Mouse (Mus musculus): Measurements from ENCODE around the gene Llgl2.

Llgl2 gene

GRCm38 (mm10) chr11:115823774-115824740 is at the start of gene Llgl2:
TSS of gene Llgl2 (plus strand) at chr11:115824049.
- DNase-seq (ENCODE audit: low read depth, low spot score) = peak; percentile 72

DNA sequence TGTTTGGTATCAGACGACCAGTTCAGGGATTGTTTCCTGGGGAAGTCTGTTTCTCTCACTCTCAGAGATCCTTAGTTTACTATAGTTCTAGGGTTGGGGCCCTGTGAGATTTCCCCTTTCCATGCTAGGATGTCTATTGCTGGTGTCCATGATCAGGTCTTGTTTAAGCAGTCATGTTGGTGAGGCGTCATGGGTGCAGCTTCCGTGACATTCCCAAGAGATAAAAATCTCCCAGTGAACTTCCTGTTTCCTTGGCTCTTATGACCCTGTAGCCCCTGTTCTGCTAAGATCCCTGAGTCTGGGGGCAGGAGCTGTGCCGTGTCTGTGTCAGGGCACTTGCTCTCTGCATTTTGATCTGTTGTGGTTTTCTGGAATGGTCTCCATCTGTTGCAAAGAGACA is 49.2 kb upstream of the Llgl2 start:
- DNase-seq (ENCODE audit: low read depth, low spot score) = no peak

- DNase-seq (ENCODE audit: low read depth, low spot score) = no peak
These were observed 47.8 kb upstream of the Llgl2 start for GRCm38 (mm10) chr11:115775821-115776665.

GRCm38 (mm10) chr11:115776954-115777353 is 46.9 kb upstream of the Llgl2 start:
- no peak for DNase-seq (ENCODE audit: low read depth, low spot score)

GRCm38 (mm10) chr11:115777487-115778335 is 46.1 kb upstream of the Llgl2 start:
- peak; percentile 43 for DNase-seq (ENCODE audit: low read depth, low spot score)

DNA sequence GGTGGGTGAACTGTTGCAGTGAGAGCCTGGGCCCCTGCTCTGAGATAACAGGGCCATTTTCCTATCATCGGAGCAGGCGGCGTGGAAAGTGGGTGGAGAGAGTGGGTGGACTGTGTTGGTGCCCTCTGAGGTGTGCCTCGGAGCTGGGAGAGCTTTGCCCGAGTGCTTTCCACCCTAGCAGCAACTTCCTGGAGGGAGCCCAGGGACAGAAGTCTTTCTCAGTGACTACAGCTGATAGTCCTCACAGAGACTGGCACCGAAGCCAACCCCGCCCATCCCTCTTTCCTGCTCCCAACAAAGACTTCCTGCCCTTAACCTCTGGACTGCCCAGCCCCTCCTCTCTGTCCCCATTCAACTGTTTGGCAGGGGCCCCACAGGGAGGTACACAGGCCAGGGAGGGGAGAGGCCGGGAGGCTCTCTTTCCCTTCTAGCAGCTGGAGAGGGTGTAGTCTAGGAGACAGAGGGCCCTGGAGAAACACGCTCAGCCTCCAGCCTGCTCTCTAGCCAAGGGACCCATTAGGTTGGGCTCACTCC is 44.7 kb upstream of the Llgl2 start:
- no peak for DNase-seq (ENCODE audit: low read depth, low spot score)

- no peak for DNase-seq (ENCODE audit: low read depth, low spot score)
These were observed 43.4 kb upstream of the Llgl2 start for GRCm38 (mm10) chr11:115780141-115781070.

DNA sequence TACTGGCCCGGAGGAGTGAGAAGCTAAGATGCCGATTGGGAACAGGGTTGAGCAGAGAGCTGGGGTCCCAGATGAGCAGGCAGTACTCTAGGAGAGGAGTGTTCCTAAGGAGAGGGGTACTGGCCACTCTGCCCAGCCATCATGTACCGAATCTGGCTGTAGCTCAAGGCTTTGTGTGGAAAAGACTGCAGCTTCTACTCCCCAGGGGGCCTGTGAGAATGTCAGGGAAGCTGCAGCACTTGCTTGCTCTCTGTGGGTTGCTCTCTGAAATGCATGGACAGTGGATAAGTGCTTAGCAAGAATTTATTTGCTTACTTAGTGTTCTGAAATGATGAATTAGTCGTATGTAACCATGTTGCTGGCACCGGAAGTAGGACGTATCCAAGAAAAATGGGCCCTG is 37.4 kb upstream of the Llgl2 start:
- DNase-seq (ENCODE audit: low read depth, low spot score) = no peak

- no peak for DNase-seq (ENCODE audit: low read depth, low spot score)
These were observed 34.1 kb upstream of the Llgl2 start for GRCm38 (mm10) chr11:115789787-115790186.

GRCm38 (mm10) chr11:115791919-115792318 is 31.9 kb upstream of the Llgl2 start:
- no peak for DNase-seq (ENCODE audit: low read depth, low spot score)

GRCm38 (mm10) chr11:115792353-115792752 is 31.5 kb upstream of the Llgl2 start:
- DNase-seq (ENCODE audit: low read depth, low spot score) = no peak

- no peak for DNase-seq (ENCODE audit: low read depth, low spot score)
These were observed 27.0 kb upstream of the Llgl2 start for GRCm38 (mm10) chr11:115796898-115797297.

- no peak for DNase-seq (ENCODE audit: low read depth, low spot score)
These were observed 26.2 kb upstream of the Llgl2 start for GRCm38 (mm10) chr11:115797665-115798064.

GRCm38 (mm10) chr11:115800981-115801380 is 22.9 kb upstream of the Llgl2 start:
- DNase-seq (ENCODE audit: low read depth, low spot score) = no peak

GRCm38 (mm10) chr11:115803072-115803709 is 20.7 kb upstream of the Llgl2 start:
- DNase-seq (ENCODE audit: low read depth, low spot score) = no peak

DNA sequence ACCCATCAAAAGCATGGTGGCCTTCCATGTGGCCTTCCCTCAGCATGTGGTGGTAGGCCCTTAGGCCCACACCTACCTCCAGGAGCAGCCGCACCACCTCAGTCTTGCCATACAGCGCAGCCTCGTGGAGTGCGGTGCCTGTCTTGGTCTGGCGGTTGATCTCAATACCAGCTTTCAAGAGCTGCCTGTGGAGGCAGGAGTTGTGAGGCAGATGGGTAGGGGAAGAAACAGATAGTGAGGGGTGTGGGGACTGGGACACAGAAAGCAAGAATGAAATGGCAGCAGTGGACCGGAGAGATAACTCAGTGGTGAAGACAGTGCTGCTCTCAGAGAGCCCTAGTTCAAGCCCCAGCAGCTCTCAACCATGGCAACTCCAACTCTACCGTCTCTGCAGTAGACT is 18.8 kb upstream of the Llgl2 start:
- DNase-seq (ENCODE audit: low read depth, low spot score) = no peak

- no peak for DNase-seq (ENCODE audit: low read depth, low spot score)
These were observed 17.7 kb upstream of the Llgl2 start for GRCm38 (mm10) chr11:115806154-115806553.

GRCm38 (mm10) chr11:115807306-115807705 is 16.5 kb upstream of the Llgl2 start:
- no peak for DNase-seq (ENCODE audit: low read depth, low spot score)

GRCm38 (mm10) chr11:115807971-115808370 is 15.9 kb upstream of the Llgl2 start:
- no peak for DNase-seq (ENCODE audit: low read depth, low spot score)

Data from forelimb bud, embryonic 11.5 days (tissue).